Mouse (Mus musculus): ENCODE data around the gene Nav2. TPM values are rescaled to one million over a fixed set of nuclear protein-coding genes. Genes with fewer than 3 reads are reported as not detected.

Nav2 gene
- polyA plus RNA-seq, 1 experiment, result 46.2 TPM

DNA sequence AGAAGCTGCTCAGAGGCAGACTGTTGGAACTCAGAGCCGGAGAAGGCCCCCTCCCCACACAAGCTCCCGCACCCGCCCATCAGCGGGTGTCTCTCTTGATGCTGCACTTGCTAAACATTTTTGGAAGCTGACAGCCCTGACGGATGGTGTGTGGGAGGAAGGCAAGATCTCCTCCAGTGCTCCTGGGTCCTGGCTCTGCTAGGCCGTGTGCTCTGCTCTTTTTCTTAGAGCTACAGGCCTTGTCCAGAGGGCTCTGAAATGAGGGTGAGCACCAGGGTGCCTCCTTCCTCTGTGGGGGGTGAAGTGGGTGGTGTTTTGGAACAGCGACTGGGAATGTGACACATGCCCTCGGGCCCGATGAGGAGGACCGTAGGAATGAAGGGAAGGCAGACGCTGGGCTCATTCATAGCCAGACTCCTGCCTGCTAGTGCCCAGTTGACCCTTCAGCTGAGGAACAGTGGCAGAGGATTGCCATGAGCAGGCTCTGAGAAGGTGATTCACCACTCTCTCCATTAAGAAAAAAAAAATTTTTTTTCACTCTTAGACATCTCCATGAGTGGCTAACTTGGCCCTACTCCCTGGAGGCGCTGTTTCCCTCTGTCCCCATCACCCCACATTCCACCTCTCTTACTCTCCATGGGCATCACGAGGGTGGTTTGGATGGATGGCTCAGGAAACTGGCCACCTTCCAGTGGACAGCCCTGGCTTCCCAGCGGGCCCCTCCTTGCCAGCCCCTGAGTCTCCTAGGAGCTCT is 340.0 kb downstream of the Nav2 start:
- no peaks in the 10 kb centered on the region for H3K36me3 ChIP-seq (ENCODE audit: control insufficient read depth, insufficient read depth, low read length)
- TF ChIP-seq CTCF (IDR thresholded peaks at IDR 0.05; ENCODE audit: borderline replicate concordance, control insufficient read depth, extremely low read depth, insufficient read depth, low read length, poor library complexity) (no peak), POLR2A (IDR thresholded peaks at IDR 0.05; ENCODE audit: control insufficient read depth, extremely low read depth, insufficient read depth, low read length, poor library complexity) (no peak)
- no peak for DNase-seq
- WGBS, result 77% methylated on average over 14 of the region's 14 CpGs
- peaks cover 7% of the 10 kb centered on the region; the same call in 1 of the 2 replicates for H3K27me3 ChIP-seq (ENCODE audit: control insufficient read depth, insufficient read depth, low read length)
- no peak overlapping the region for H3K4me3 ChIP-seq (ENCODE audit: control insufficient read depth, insufficient read depth, low read length)
- no peak overlapping the region for H3K27ac ChIP-seq (ENCODE audit: control insufficient read depth, insufficient read depth, low read length)
- peaks cover 14% of the 10 kb centered on the region for H3K4me1 ChIP-seq (replicated peaks; ENCODE audit: control insufficient read depth, insufficient read depth, low read length)

DNA sequence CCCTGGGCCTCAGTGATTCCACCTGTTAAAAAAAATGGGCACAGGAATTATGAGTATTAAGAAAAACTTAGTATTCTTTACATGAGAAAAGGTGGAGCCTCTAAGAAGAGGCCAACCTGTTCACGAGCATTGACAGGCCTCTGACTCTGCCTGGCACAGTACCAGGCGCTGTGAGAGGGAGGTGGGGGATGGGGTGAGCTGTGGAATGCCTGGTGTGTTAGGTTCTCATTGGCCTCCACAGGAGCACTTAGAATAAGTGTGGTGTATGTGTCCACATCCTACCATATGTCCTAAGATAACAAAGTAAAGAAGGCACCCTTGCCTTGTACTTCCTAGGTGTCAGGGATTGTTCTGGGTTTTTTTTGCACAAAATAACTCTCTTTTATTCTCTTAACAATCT is 340.9 kb downstream of the Nav2 start:
- Histone ChIP-seq H3K4me3 (ENCODE audit: control insufficient read depth, insufficient read depth, low read length) (no peak overlapping the region), H3K27me3 (ENCODE audit: control insufficient read depth, insufficient read depth, low read length) (peaks cover 7% of the 10 kb centered on the region; the same call in 1 of the 2 replicates), H3K27ac (ENCODE audit: control insufficient read depth, insufficient read depth, low read length) (no peak overlapping the region), H3K4me1 (replicated peaks; ENCODE audit: control insufficient read depth, insufficient read depth, low read length) (peaks cover 14% of the 10 kb centered on the region), H3K36me3 (ENCODE audit: control insufficient read depth, insufficient read depth, low read length) (no peaks in the 10 kb centered on the region)
- DNase-seq, result no peak
- TF ChIP-seq CTCF (IDR thresholded peaks at IDR 0.05; ENCODE audit: borderline replicate concordance, control insufficient read depth, extremely low read depth, insufficient read depth, low read length, poor library complexity) (no peak), POLR2A (IDR thresholded peaks at IDR 0.05; ENCODE audit: control insufficient read depth, extremely low read depth, insufficient read depth, low read length, poor library complexity) (no peak)
- 87% methylated on average over 2 of the region's 2 CpGs for WGBS

DNA sequence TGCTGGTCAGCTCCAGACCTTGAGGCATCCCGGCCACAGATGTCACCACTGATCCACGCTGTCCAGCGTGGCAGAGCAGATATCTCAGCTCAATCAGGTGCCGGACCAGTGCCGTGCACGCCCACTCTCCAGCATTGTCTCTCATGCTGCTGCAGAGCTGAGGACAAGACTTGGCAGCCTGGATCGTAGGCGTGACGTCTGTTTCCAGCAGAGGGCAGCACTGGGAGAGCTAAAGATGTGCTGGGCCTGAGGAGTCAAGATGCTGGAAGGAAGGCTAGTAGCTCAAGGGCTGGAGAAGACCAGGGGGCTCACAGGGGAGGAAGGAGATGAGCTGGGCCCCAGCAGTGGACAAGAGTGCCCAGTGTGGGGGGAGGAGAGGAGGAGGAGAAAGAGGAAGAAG is 341.5 kb downstream of the Nav2 start:
- Histone ChIP-seq H3K4me1 (replicated peaks; ENCODE audit: control insufficient read depth, insufficient read depth, low read length) (peaks cover 14% of the 10 kb centered on the region), H3K27me3 (ENCODE audit: control insufficient read depth, insufficient read depth, low read length) (peaks cover 7% of the 10 kb centered on the region; the same call in 1 of the 2 replicates), H3K4me3 (ENCODE audit: control insufficient read depth, insufficient read depth, low read length) (no peak overlapping the region), H3K36me3 (ENCODE audit: control insufficient read depth, insufficient read depth, low read length) (no peaks in the 10 kb centered on the region), H3K27ac (ENCODE audit: control insufficient read depth, insufficient read depth, low read length) (no peak overlapping the region)
- WGBS, result 17% methylated on average over 9 of the region's 9 CpGs
- TF ChIP-seq POLR2A (IDR thresholded peaks at IDR 0.05; ENCODE audit: control insufficient read depth, extremely low read depth, insufficient read depth, low read length, poor library complexity) (no peak), CTCF (IDR thresholded peaks at IDR 0.05; ENCODE audit: borderline replicate concordance, control insufficient read depth, extremely low read depth, insufficient read depth, low read length, poor library complexity) (peak; percentile 83)
- peak; percentile 73 for DNase-seq

DNA sequence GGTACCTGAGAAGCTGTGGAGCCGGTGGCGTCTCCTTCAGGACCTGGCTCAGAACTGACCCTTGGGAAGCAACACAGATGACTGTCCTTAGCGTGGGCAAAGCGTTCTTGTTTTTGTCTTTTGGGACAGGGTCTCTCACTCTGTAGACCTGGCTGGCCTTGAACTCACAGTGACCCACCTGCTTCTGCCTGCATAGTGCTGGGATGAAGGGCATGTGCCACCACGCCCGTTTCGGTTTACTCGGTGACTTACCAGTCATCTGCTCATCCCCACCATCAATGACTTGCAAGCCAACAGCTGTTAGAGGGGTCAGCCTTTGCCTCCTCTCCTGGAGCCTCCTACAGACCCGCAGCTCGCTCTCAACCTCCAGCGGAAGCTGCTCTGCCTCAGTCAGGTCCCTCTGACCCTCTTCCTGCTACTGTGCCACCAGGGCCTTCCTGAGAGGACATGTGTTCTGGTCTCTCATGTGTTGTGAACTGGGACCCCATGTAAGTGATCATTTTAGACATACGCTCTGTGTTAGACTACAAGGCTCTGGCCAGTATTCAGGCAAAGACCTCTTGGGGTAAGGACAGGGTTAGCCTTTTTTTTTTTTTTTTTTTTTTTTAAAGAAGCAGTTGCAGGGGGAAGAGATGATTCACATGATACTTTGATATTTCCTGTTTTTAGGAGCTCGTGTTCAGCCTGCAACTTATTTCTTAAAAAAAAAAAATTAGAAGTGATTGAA is 342.2 kb downstream of the Nav2 start:
- no peak for DNase-seq
- H3K27ac ChIP-seq (ENCODE audit: control insufficient read depth, insufficient read depth, low read length), result no peak overlapping the region
- WGBS, result 87% methylated on average over 13 of the region's 13 CpGs
- peaks cover 11% of the 10 kb centered on the region for H3K4me1 ChIP-seq (replicated peaks; ENCODE audit: control insufficient read depth, insufficient read depth, low read length)
- H3K36me3 ChIP-seq (ENCODE audit: control insufficient read depth, insufficient read depth, low read length), result no peaks in the 10 kb centered on the region
- no peak overlapping the region for H3K4me3 ChIP-seq (ENCODE audit: control insufficient read depth, insufficient read depth, low read length)
- no peak for TF ChIP-seq POLR2A (IDR thresholded peaks at IDR 0.05; ENCODE audit: control insufficient read depth, extremely low read depth, insufficient read depth, low read length, poor library complexity)
- H3K27me3 ChIP-seq (ENCODE audit: control insufficient read depth, insufficient read depth, low read length), result peaks cover 7% of the 10 kb centered on the region; the same call in 1 of the 2 replicates

DNA sequence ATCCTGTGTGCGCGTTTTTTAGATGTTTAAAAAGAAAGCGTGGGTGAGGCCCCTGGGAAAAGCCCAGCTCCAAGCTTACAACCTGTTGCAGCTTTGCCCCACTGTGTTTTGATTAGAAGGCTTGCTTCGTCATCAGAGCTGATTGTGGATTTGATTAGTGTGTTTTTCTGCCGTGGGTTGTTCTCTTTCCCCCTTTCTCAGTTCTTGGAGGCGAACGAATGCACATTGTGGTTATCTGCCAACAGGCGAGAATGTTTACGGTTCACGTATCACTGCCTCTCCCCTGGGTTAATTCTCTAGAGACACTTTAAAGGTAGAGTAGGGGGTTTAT is 342.8 kb downstream of the Nav2 start:
- Histone ChIP-seq H3K36me3 (ENCODE audit: control insufficient read depth, insufficient read depth, low read length) (no peaks in the 10 kb centered on the region), H3K27me3 (ENCODE audit: control insufficient read depth, insufficient read depth, low read length) (peaks cover 7% of the 10 kb centered on the region; the same call in 1 of the 2 replicates), H3K4me3 (ENCODE audit: control insufficient read depth, insufficient read depth, low read length) (no peak overlapping the region), H3K27ac (ENCODE audit: control insufficient read depth, insufficient read depth, low read length) (no peak overlapping the region), H3K4me1 (replicated peaks; ENCODE audit: control insufficient read depth, insufficient read depth, low read length) (peaks cover 8% of the 10 kb centered on the region)
- WGBS, result 48% methylated on average over 10 of the region's 10 CpGs
- TF ChIP-seq POLR2A (IDR thresholded peaks at IDR 0.05; ENCODE audit: control insufficient read depth, extremely low read depth, insufficient read depth, low read length, poor library complexity) (no peak), CTCF (IDR thresholded peaks at IDR 0.05; ENCODE audit: borderline replicate concordance, control insufficient read depth, extremely low read depth, insufficient read depth, low read length, poor library complexity) (no peak)
- DNase-seq, result no peak

DNA sequence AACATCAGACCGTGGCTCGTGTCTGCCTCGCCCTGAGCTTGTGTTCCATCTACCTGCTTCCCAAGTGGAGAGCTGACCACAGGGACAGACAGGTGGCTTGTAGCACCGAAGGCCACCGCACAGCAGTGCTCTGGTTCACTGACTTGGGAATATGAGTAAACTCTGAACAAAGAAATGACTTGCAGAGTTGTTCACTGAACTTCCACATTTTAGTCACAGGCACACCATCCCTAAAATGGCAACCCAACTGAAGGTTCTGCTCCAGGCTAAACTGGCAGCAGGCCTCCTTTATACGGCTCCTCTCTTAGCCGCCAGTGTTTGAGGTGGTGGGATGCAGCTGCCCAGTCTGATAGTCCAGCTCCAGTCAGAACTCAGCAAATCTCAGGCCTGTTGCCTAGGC is 343.9 kb downstream of the Nav2 start:
- 90% methylated on average over 7 of the region's 7 CpGs for WGBS

More for the DNA sequence above, 343.9 kb downstream of the Nav2 start:
- Histone ChIP-seq H3K36me3 (ENCODE audit: control insufficient read depth, insufficient read depth, low read length) (no peaks in the 10 kb centered on the region), H3K27ac (ENCODE audit: control insufficient read depth, insufficient read depth, low read length) (no peak overlapping the region), H3K4me1 (replicated peaks; ENCODE audit: control insufficient read depth, insufficient read depth, low read length) (no peaks in the 10 kb centered on the region), H3K4me3 (ENCODE audit: control insufficient read depth, insufficient read depth, low read length) (no peak overlapping the region), H3K27me3 (ENCODE audit: control insufficient read depth, insufficient read depth, low read length) (peaks cover 4% of the 10 kb centered on the region; the same call in 1 of the 2 replicates)
- no peak for DNase-seq
- TF ChIP-seq POLR2A (IDR thresholded peaks at IDR 0.05; ENCODE audit: control insufficient read depth, extremely low read depth, insufficient read depth, low read length, poor library complexity) (no peak), CTCF (IDR thresholded peaks at IDR 0.05; ENCODE audit: borderline replicate concordance, control insufficient read depth, extremely low read depth, insufficient read depth, low read length, poor library complexity) (no peak)
